Mouse (Mus musculus) 3T3-L1 (cell line): ENCODE measurements at regions not wholly inside any gene's neighbourhood (a gene's known extent, or its start where the extent isn't known, plus 50 kb on each side); places are given as distances from the start of the nearest gene placed in this dataset.
A peak's percentile ranks its signal among the peaks of the same experiment; 100 is the strongest.

ENCODE experiments used
- DNase-seq: peaks from one replicate; pipeline ENCODE4 v3.0.0-alpha.2; 2015; ENCODE audit warnings: low read depth, low spot score

DNA sequence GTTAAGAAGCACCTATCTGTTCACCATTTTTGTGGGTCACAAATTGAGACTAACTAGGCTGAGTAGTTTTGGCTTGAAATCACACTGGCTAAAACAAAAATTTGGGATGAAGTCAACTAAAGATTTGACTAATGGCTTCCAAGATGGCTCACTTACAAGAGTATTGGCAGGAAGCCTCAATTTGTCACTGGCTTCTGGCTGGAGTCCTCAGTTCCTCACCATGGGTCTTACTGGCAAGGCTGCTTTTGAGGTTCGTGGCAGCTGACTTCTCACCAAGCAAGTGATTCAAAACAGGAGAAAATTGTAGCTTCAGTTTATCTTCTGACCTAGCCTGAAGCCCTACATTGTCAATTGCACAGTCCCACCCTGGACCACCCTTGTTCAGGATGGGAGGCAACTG is 250.0 kb upstream of the Nbea start:
- DNase-seq: peak; percentile 61

DNA sequence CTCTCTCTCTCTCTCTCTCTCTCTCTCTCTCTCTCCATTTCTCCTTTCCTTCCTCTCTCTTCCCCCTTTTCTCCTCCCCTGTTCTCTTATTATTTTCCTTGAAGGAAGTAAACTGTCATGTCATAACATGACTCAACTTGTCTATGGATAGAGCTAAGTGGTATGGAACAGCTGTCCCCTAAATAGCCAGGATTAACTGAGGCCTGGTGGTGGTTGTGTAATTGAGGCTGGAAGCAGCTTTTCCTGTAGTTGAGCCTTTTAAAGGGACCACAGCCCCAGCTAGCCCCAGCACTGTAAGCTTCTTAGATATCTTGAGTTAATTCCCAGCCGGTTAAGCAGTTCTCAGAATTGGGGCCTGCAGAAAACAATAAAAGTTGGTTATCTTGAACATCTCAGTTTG is 243.7 kb upstream of the Nbea start:
- no peak for DNase-seq

DNA sequence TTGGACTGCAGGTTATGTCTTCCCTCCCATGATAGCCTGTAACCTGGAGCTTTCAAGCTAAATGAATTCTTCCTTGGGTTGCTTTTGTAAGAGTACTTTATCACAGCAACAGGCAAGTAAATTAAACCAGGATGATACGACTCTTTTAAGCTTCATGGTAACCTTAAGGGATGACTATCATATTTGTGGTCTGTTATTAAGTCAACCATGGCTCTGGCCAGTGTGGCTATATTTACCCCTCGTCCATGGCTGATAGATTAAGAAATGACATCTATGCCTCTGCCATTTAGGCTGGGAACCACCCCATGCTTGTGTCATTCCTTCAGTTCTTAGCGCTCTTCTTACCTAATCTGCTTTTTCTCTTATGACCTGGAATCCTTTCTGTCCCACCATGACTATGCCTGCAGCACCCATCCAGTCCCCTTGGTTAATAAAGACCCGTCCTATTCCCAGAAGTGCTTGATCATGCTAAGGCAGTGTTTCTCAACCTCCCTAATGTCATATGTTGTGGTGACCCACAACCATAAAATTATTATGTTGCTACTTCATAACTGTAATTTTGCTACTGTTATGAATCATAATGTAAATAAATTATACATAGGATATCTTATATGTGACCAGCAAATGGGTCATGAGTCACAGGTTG is 214.5 kb upstream of the Nbea start:
- DNase-seq: no peak

GRCm38 (mm10) chr3:56393134-56393533 is 209.6 kb upstream of the Nbea start:
- DNase-seq: no peak

- DNase-seq: peak; percentile 71
Observed at GRCm38 (mm10) chr3:56380316-56380715, 196.8 kb upstream of the Nbea start.

GRCm38 (mm10) chr3:56379500-56379899 is 196.0 kb upstream of the Nbea start:
- no peak for DNase-seq

- DNase-seq: no peak
Observed at GRCm38 (mm10) chr3:56362543-56362942, 179.0 kb upstream of the Nbea start.

DNA sequence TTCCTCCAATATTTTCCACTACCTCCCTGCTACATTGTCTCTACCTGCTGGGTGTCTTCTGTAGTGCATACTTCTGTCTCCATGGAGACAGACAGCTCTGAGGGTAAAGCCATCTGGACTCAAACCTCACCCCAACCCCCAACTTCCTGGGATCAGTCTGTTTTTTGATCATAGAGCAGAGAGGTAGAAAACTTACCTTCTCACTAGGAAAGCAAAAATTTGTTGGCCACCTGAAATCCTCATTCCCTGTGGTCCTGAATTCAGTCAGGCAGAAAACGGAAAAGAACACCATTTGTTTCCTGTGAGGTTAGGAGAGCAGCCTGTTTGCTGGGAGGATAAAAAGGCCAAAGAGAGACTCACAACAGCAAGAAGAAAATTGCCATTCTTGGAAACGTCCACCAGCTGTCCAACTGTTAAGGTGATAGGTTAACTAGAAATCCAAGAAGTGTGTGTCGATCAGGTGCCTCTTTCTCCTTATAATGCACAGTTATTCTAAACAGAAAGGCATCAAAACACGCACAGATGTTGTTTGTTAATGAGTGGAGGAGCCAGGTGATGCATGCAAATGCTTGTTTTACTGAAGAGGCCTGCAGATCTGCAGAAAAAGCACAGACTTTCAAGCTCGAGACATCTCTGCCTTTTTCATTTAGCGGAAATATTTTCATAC is 173.7 kb upstream of the Nbea start:
- DNase-seq: no peak

DNA sequence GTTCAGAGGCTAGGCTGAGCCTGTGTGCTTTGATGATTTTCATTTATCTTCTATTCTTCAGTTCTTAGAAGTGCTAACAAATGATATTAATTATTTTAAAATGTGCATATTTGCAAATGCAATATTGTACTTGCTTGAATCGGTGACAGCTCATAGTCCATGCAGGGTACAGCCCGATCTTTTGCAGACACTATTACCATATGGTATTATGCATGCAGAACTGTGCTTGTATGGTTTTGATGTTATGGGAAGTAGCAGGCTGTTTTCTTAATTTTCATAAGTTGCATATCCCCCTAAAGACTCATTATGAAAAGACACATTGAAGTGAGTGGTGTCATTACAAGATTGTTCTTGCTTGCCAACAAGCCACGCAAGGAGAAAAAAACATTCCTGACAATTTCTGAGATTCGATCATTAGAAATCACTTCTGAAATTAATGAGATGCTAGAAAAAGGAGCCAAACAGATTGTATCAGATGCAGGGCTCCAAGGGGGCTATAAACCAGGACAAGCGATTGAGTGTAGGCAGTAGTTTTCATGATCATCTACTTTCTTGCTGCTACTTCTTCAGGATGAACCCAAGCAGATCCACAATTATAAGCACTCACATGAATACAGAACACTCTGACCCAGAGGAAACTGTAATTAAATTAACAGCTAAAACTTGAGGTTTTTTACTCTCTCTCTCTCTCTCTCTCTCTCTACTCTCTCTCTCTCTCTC is 172.8 kb upstream of the Nbea start:
- DNase-seq: no peak
